Mouse (Mus musculus) stomach, postnatal 0 days (tissue): ENCODE data around the gene Plcl1.

Experiments
- CTCF ChIP-seq: IDR thresholded peaks from 2 replicates; pipeline ENCODE4 v1.5.1; 2016; ENCODE audit warnings: antibody characterized with exemption, low read depth, mild to moderate bottlenecking, moderate library complexity
- EP300 ChIP-seq: optimal IDR thresholded peaks from 2 replicates; pipeline ENCODE3; 2016; ENCODE audit warnings: antibody characterized with exemption

DNA sequence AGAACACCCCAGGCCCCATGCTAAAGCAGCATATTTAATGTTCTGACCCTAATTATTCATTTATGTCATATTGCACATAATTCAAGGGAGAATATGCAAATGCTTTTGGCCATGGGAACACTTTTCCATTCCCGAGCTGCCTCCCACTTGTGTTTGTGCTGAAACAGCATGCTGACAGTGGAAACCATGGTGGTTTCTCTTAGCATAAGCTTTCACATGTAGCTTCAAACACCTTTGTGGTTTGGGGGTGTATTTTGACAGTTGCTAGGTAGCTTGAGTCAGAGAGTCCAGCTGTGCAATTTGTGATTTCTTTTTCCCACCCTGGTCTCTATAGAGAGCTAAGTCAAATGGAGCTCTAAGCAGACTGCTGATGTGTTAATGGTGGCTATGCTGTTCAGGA lies 42.4 kb downstream of the Plcl1 start:
- TF ChIP-seq EP300 (no peak), CTCF (no peak)
